ENCODE assay signal across 8 mouse cellular contexts in the genomic region with DNA sequence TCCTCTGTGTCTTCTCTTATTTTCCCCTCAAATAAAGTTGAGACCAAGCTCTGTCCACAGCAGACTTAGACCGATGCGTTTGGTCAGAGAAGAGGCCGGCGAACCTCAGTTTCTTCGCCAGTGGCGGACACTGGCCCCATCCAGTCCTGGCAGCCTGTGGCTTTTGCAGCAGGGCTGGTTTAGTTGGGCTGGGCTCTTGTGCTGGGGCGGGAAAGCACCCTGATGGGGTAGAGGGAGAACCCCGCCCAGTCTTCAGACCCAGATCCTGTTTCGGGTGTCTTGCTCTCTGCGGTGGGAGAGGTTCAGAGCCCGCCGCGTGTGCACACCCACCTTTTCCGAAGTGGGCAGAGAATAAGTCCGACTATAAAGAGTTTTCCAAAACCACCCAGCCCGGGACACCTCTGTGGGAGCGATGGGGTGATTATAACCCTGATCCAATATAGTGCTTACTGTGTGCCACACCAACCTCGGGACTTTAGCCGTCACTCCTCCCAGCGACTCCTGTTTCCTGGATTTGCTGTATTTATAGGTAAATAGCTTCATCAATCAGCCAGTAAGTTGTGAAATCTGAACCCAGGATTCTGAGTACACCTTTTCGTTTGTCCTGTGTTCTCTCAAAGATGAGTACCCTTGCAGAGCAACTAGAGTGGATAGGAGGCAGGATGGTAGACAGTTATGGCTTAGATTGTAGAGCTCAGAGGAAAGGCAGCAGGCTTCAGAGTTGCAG. TPM values are rescaled to one million over a fixed set of nuclear protein-coding genes. Genes with fewer than 3 reads are reported as not detected.
DNase-seq lines count a peak whose midpoint lies in the region; ATAC-seq lines count a peak whose summit lies in the region.

No protein-coding gene starts in this region.

- peak; percentile 22 for DNase-seq in retina, postnatal 1 day
- no peak for DNase-seq in retina, embryonic 14.5 days (ENCODE audit: low spot score)
- DNase-seq in induced T-regulatory cell, adult 2 months (ENCODE audit: low read depth): peak; percentile 88
- peak; percentile 37 for DNase-seq in lung, postnatal 14 days
- peak; percentile 61 for DNase-seq in spleen, adult 12 weeks (ENCODE audit: low spot score)
- no peak for DNase-seq in cerebellum, adult 11 months
- DNase-seq in cerebellum, postnatal 4 days (ENCODE audit: low spot score in 2 of 2): no peak

- ATAC-seq in erythroblast, adult 5-6 weeks (replicated peaks; ENCODE audit: low FRiP score, poor library complexity, severe bottlenecking): peak; percentile 56

RNA-seq across cellular contexts. Expression of a gene that starts 1.2 kb away (rescaled TPM):
- 17.9 and 19.0 TPM in 2 replicates for total RNA-seq in erythroblast, adult 5-6 weeks (2015; ENCODE audit: low replicate concordance)
- total RNA-seq in erythroblast, adult 5-6 weeks (2017; ENCODE audit: low replicate concordance): 16.3 and 35.7 TPM in 2 replicates

RNA-seq across cellular contexts. Expression of a gene that starts 18.2 kb away (rescaled TPM):
- total RNA-seq in erythroblast, adult 5-6 weeks (2015; ENCODE audit: low replicate concordance): 7.5 and 14.2 TPM in 2 replicates
- 12.3 and 15.8 TPM in 2 replicates for total RNA-seq in erythroblast, adult 5-6 weeks (2017; ENCODE audit: low replicate concordance)

Comparison
In these comparisons a context has a peak if more than half of its experiments do, and no peak if none do; other contexts are left out.
1. DNase-seq: peak in retina, postnatal 1 day (single experiment), induced T-regulatory cell, adult 2 months (single experiment), lung, postnatal 14 days (single experiment) and spleen, adult 12 weeks (single experiment); none in retina, embryonic 14.5 days (single experiment), cerebellum, adult 11 months (single experiment) and cerebellum, postnatal 4 days (0 of 2).